Mouse (Mus musculus) cortical plate, adult 2 months (tissue): Measurements from ENCODE around the gene Ubn1.

ENCODE experiments used
- CTCF ChIP-seq: fragments of 200-500 bp; IDR thresholded peaks from 2 replicates; pipeline ENCODE4 v1.5.1; 2011; ENCODE audit warnings: mild to moderate bottlenecking, control low read depth, low read length; ENCODE audit not compliant: insufficient read depth; ENCODE audit errors: extremely low read depth
- POLR2A ChIP-seq: fragments of 200-500 bp; IDR thresholded peaks from 2 replicates; pipeline ENCODE4 v1.6.1; 2011; ENCODE audit warnings: mild to moderate bottlenecking, low read length, control low read depth; ENCODE audit not compliant: insufficient read depth; ENCODE audit errors: extremely low read depth

- no peak for TF ChIP-seq POLR2A
- no peak for TF ChIP-seq CTCF
These were observed 81.5 kb downstream of the Ubn1 start for GRCm38 (mm10) chr16:5131251-5131922.
